Mouse (Mus musculus) limb, embryonic 12.5 days (tissue): Measurements from ENCODE around the gene Dcaf15. TPM values are rescaled to one million over a fixed set of nuclear protein-coding genes. Genes with fewer than 3 reads are reported as not detected.

ENCODE experiments used
- ATAC-seq: fragments of 200-750 bp; cut with Nextera tagmentation; 2 replicates; pipeline ENCODE4 v1.8.0; 2017; ENCODE audit warnings: low read depth, moderate TSS enrichment; ENCODE audit not compliant: insufficient number of reproducible peaks, insufficient read depth, low FRiP score, low TSS enrichment
- H3K27ac ChIP-seq: fragments of 300-500 bp; sonication (generic); 2 replicates; pipeline ENCODE4 v1.5.1; 2016; ENCODE audit warnings: mild to moderate bottlenecking, moderate library complexity
- H3K27me3 ChIP-seq: fragments of 300-500 bp; sonication (generic); 2 replicates; pipeline ENCODE4 v1.6.1; 2016; ENCODE audit warnings: mild to moderate bottlenecking, moderate library complexity
- H3K36me3 ChIP-seq: fragments of 300-500 bp; sonication (generic); 2 replicates; pipeline ENCODE4 v1.6.1; 2016; ENCODE audit warnings: mild to moderate bottlenecking, moderate library complexity
- H3K4me1 ChIP-seq: fragments of 300-500 bp; sonication (generic); replicated peaks from 2 replicates; pipeline ENCODE4 v1.6.1; 2016
- H3K4me2 ChIP-seq: fragments of 300-500 bp; sonication (generic); 2 replicates; pipeline ENCODE4 v1.6.1; 2016; ENCODE audit warnings: mild to moderate bottlenecking, moderate library complexity
- H3K4me3 ChIP-seq: fragments of 300-500 bp; sonication (generic); replicated peaks from 2 replicates; pipeline ENCODE4 v1.5.1; 2016; ENCODE audit warnings: mild to moderate bottlenecking
- H3K9ac ChIP-seq: fragments of 300-500 bp; sonication (generic); replicated peaks from 2 replicates; pipeline ENCODE4 v1.6.1; 2016; ENCODE audit warnings: mild to moderate bottlenecking, moderate library complexity
- H3K9me3 ChIP-seq: fragments of 300-500 bp; sonication (generic); 2 replicates; pipeline ENCODE4 v1.6.1; 2016; ENCODE audit warnings: mild to moderate bottlenecking, moderate library complexity
- WGBS: fragments of 180-500 bp; shearing (Covaris S2); methylation state at CpG from one replicate; pipeline ENCODE4 v1.1.7; 2016; 5-methylcytosine and 5-hydroxymethylcytosine counted together
- polyA plus RNA-seq: library from polyadenylated mRNA; unstranded; fragments of >200 nt; fragmentation: Nextera tagmentation; extraction: Ambion mirVana; gene quantifications from 2 replicates; pipeline ENCODE4 v1.2.1, GENCODE M21; 2016

Gene Dcaf15
- polyA plus RNA-seq, 1 experiment from 2014 or later: 17.0 TPM

- no peaks in the 10 kb centered on the region for H3K9me3 ChIP-seq
- H3K36me3 ChIP-seq: peaks cover 21% of the 10 kb centered on the region
- peaks cover 27% of the 10 kb centered on the region for H3K4me1 ChIP-seq
- no peak overlapping the region for H3K27ac ChIP-seq
- H3K27me3 ChIP-seq: no peaks in the 10 kb centered on the region; the same call in 1 of the 2 replicates
- no peak overlapping the region for H3K9ac ChIP-seq
- WGBS: 57% methylated on average over 8 of the region's 8 CpGs
- no peak for ATAC-seq
- H3K4me3 ChIP-seq: no peak overlapping the region
- peak overlapping the region; percentile 21 for H3K4me2 ChIP-seq
Observed at GRCm38 (mm10) chr8:84128277-84128676, 23.7 kb upstream of the Dcaf15 start.

GRCm38 (mm10) chr8:84127202-84127901, 22.8 kb upstream of the Dcaf15 start:
- WGBS: 54% methylated on average over 17 of the region's 17 CpGs
- Histone ChIP-seq H3K4me1 (peaks cover 27% of the 10 kb centered on the region), H3K9ac (no peak overlapping the region), H3K4me2 (peak overlapping the region; percentile 21), H3K36me3 (peaks cover 12% of the 10 kb centered on the region), H3K4me3 (no peak overlapping the region), H3K27me3 (no peaks in the 10 kb centered on the region; the same call in 1 of the 2 replicates), H3K9me3 (no peaks in the 10 kb centered on the region), H3K27ac (peak overlapping the region; percentile 50; the same call in 1 of the 2 replicates)
- peak; percentile 53 for ATAC-seq

GRCm38 (mm10) chr8:84126742-84127141, 22.2 kb upstream of the Dcaf15 start:
- Histone ChIP-seq H3K27me3 (no peaks in the 10 kb centered on the region; the same call in 1 of the 2 replicates), H3K4me1 (peaks cover 27% of the 10 kb centered on the region), H3K36me3 (peaks cover 6% of the 10 kb centered on the region), H3K4me3 (no peak overlapping the region), H3K27ac (peak overlapping the region; percentile 50; the same call in 1 of the 2 replicates), H3K9ac (no peak overlapping the region), H3K9me3 (no peaks in the 10 kb centered on the region), H3K4me2 (no peak overlapping the region)
- 58% methylated on average over 2 of the region's 2 CpGs for WGBS
- no peak for ATAC-seq

GRCm38 (mm10) chr8:84125656-84126055, 21.1 kb upstream of the Dcaf15 start, which contains the start of gene Podnl1:
TSS of gene Podnl1 (plus strand) at chr8:84125989.
- no peak for ATAC-seq
- peak within 1 kb of the TSS; percentile 50; the same call in 1 of the 2 replicates for H3K27ac ChIP-seq
- WGBS: 68% methylated on average over 9 of the region's 9 CpGs

GRCm38 (mm10) chr8:84122151-84122550, 17.6 kb upstream of the Dcaf15 start:
- 0 out of 2 replicates have a peak, but pooled peaks cover 3% of the 10 kb centered on the region for H3K9me3 ChIP-seq
- H3K27me3 ChIP-seq: no peaks in the 10 kb centered on the region
- H3K4me2 ChIP-seq: no peak overlapping the region
- no peak overlapping the region for H3K27ac ChIP-seq
- H3K4me3 ChIP-seq: no peak overlapping the region
- no peak overlapping the region for H3K9ac ChIP-seq
- ATAC-seq: no peak
- H3K4me1 ChIP-seq: peaks cover 6% of the 10 kb centered on the region; the same call in 1 of the 2 replicates
- WGBS: 88% methylated on average over 3 of the region's 3 CpGs
- H3K36me3 ChIP-seq: no peaks in the 10 kb centered on the region

More at GRCm38 (mm10) chr8:84125656-84126055, 21.1 kb upstream of the Dcaf15 start, which contains the start of gene Podnl1:
- no peak within 1 kb of the TSS for H3K4me2 ChIP-seq
- H3K4me3 ChIP-seq: no peak within 1 kb of the TSS
- no peaks in the 10 kb centered on the region for H3K9me3 ChIP-seq
- H3K4me1 ChIP-seq: peaks cover 23% of the 10 kb centered on the region
- no peak within 1 kb of the TSS for H3K9ac ChIP-seq
- H3K27me3 ChIP-seq: no peaks in the 10 kb centered on the region; the same call in 1 of the 2 replicates
- no peaks in the 10 kb centered on the region for H3K36me3 ChIP-seq

- H3K4me2 ChIP-seq: no peak overlapping the region
- H3K36me3 ChIP-seq: no peaks in the 10 kb centered on the region
- H3K27ac ChIP-seq: no peak overlapping the region
- WGBS: 81% methylated on average over 6 of the region's 6 CpGs
- no peaks in the 10 kb centered on the region for H3K4me1 ChIP-seq
- no peak for ATAC-seq
- no peak overlapping the region for H3K9ac ChIP-seq
- H3K9me3 ChIP-seq: 0 out of 2 replicates have a peak, but pooled peaks cover 3% of the 10 kb centered on the region
- no peaks in the 10 kb centered on the region for H3K27me3 ChIP-seq
- H3K4me3 ChIP-seq: no peak overlapping the region
Observed at GRCm38 (mm10) chr8:84115646-84116045, 11.1 kb upstream of the Dcaf15 start.

GRCm38 (mm10) chr8:84106216-84107040, 1.9 kb upstream of the Dcaf15 start:
- H3K4me3 ChIP-seq: no peak overlapping the region
- no peaks in the 10 kb centered on the region for H3K27me3 ChIP-seq
- ATAC-seq: no peak
- 94% methylated on average over 6 of the region's 6 CpGs for WGBS
- H3K9me3 ChIP-seq: peaks cover 4% of the 10 kb centered on the region; the same call in 1 of the 2 replicates
- H3K4me1 ChIP-seq: peaks cover 23% of the 10 kb centered on the region
- peaks cover 18% of the 10 kb centered on the region for H3K36me3 ChIP-seq
- H3K27ac ChIP-seq: no peak overlapping the region
- no peak overlapping the region for H3K4me2 ChIP-seq
- H3K9ac ChIP-seq: no peak overlapping the region

GRCm38 (mm10) chr8:84105676-84106075, 1.1 kb upstream of the Dcaf15 start:
- Histone ChIP-seq H3K4me2 (no peak overlapping the region), H3K36me3 (peaks cover 25% of the 10 kb centered on the region), H3K27ac (peak overlapping the region; percentile 35; the same call in 1 of the 2 replicates), H3K4me3 (no peak overlapping the region), H3K9ac (no peak overlapping the region), H3K9me3 (peaks cover 4% of the 10 kb centered on the region; the same call in 1 of the 2 replicates), H3K4me1 (peaks cover 23% of the 10 kb centered on the region), H3K27me3 (no peaks in the 10 kb centered on the region)
- 69% methylated on average over 2 of the region's 2 CpGs for WGBS
- no peak for ATAC-seq

GRCm38 (mm10) chr8:84104221-84104620, 347 bp downstream of the Dcaf15 start:
- Histone ChIP-seq H3K9ac (peak overlapping the region; percentile 87), H3K4me1 (peaks cover 23% of the 10 kb centered on the region), H3K27me3 (no peaks in the 10 kb centered on the region), H3K27ac (peak overlapping the region; percentile 92), H3K4me3 (peak overlapping the region; percentile 65), H3K4me2 (peak overlapping the region; percentile 78), H3K36me3 (peaks cover 37% of the 10 kb centered on the region), H3K9me3 (peaks cover 4% of the 10 kb centered on the region; the same call in 1 of the 2 replicates)
- ATAC-seq: peak; percentile 80
- 2% methylated on average over 22 of the region's 29 CpGs for WGBS

- WGBS: 63% methylated on average over 3 of the region's 3 CpGs
- ATAC-seq: no peak
- H3K27ac ChIP-seq: peak overlapping the region; percentile 92; the same call in 1 of the 2 replicates
Observed at GRCm38 (mm10) chr8:84103601-84104000, 967 bp downstream of the Dcaf15 start.

More at GRCm38 (mm10) chr8:84103601-84104000, 967 bp downstream of the Dcaf15 start:
- Histone ChIP-seq H3K27me3 (no peaks in the 10 kb centered on the region), H3K4me3 (peak overlapping the region; percentile 65), H3K9me3 (peaks cover 4% of the 10 kb centered on the region; the same call in 1 of the 2 replicates), H3K36me3 (peaks cover 42% of the 10 kb centered on the region), H3K9ac (peak overlapping the region; percentile 87), H3K4me1 (peaks cover 23% of the 10 kb centered on the region), H3K4me2 (peak overlapping the region; percentile 78)
